Mouse (Mus musculus) stomach, postnatal 0 days (tissue): ENCODE results near the gene Gm49368. TPM values are rescaled to one million over a fixed set of nuclear protein-coding genes. Genes with fewer than 3 reads are reported as not detected.

ENCODE experiments used
- ATAC-seq: fragments of 200-750 bp; cut with Nextera tagmentation; 2 replicates; pipeline ENCODE4 v1.8.0; 2017; ENCODE audit not compliant: low FRiP score, low TSS enrichment
- DNase-seq: peaks from one replicate; pipeline ENCODE4 v3.0.0-alpha.2; 2016; ENCODE audit warnings: low spot score
- H3K27ac ChIP-seq: fragments of 300-500 bp; sonication (generic); replicated peaks from 2 replicates; pipeline ENCODE4 v1.5.1; 2014; ENCODE audit warnings: mild to moderate bottlenecking, control low read depth
- H3K27me3 ChIP-seq: fragments of 300-500 bp; sonication (generic); 2 replicates; pipeline ENCODE4 v1.6.1; 2014; ENCODE audit warnings: low read length; ENCODE audit not compliant: control insufficient read depth, insufficient read depth
- H3K36me3 ChIP-seq: fragments of 300-500 bp; sonication (generic); 2 replicates; pipeline ENCODE4 v1.6.1; 2014; ENCODE audit warnings: low read length, mixed read lengths; ENCODE audit not compliant: control insufficient read depth, insufficient read depth
- H3K4me1 ChIP-seq: fragments of 300-500 bp; sonication (generic); replicated peaks from 2 replicates; pipeline ENCODE4 v1.6.1; 2014; ENCODE audit warnings: antibody characterized with exemption; ENCODE audit not compliant: control insufficient read depth, insufficient read depth
- H3K4me2 ChIP-seq: fragments of 300-500 bp; sonication (generic); replicated peaks from 2 replicates; pipeline ENCODE4 v1.6.1; 2014; ENCODE audit warnings: low read depth, mild to moderate bottlenecking, control low read depth, moderate library complexity
- H3K4me3 ChIP-seq: fragments of 300-500 bp; sonication (generic); 2 replicates; pipeline ENCODE4 v1.5.1; 2014; ENCODE audit warnings: low read depth, low read length, control low read depth
- H3K9ac ChIP-seq: fragments of 300-500 bp; sonication (generic); 2 replicates; pipeline ENCODE4 v1.6.1; 2014; ENCODE audit warnings: mild to moderate bottlenecking, low read length, control low read depth, mixed read lengths
- H3K9me3 ChIP-seq: fragments of 300-500 bp; sonication (generic); 2 replicates; pipeline ENCODE4 v1.6.1; 2016; ENCODE audit warnings: low read length; ENCODE audit not compliant: control insufficient read depth
- CTCF ChIP-seq: IDR thresholded peaks from 2 replicates; pipeline ENCODE4 v1.5.1; 2016; ENCODE audit warnings: antibody characterized with exemption, low read depth, mild to moderate bottlenecking, moderate library complexity
- EP300 ChIP-seq: optimal IDR thresholded peaks from 2 replicates; pipeline ENCODE3; 2016; ENCODE audit warnings: antibody characterized with exemption
- WGBS: fragments of 180-500 bp; shearing (Covaris S2); extraction: QIAGEN DNeasy Blood & Tissue Kit; methylation state at CpG from one replicate; pipeline ENCODE4 v1.1.7; 2014; 5-methylcytosine and 5-hydroxymethylcytosine counted together
- polyA plus RNA-seq: library from polyadenylated mRNA; unstranded; fragments of >200 nt; fragmentation: Nextera tagmentation; extraction: Ambion mirVana; gene quantifications from 2 replicates; pipeline ENCODE4 v1.2.1, GENCODE M21; 2015

Gm49368 gene
- polyA plus RNA-seq, 1 experiment from 2014 or later, result not detected

GRCm38 (mm10) chr7:128022974-128023373 is 39.5 kb upstream of the Gm49368 start:
- no peak for DNase-seq
- no peak overlapping the region for H3K4me3 ChIP-seq
- no peak overlapping the region for H3K27ac ChIP-seq
- 62% methylated on average over 8 of the region's 8 CpGs for WGBS
- no peaks in the 10 kb centered on the region for H3K4me1 ChIP-seq
- no peak for TF ChIP-seq EP300
- TF ChIP-seq CTCF, result peak; percentile 60
- no peak for ATAC-seq
- H3K27me3 ChIP-seq, result no peaks in the 10 kb centered on the region
- no peaks in the 10 kb centered on the region for H3K36me3 ChIP-seq
- H3K9ac ChIP-seq, result no peak overlapping the region
- H3K9me3 ChIP-seq, result no peaks in the 10 kb centered on the region
- H3K4me2 ChIP-seq, result no peak overlapping the region

- H3K4me1 ChIP-seq, result no peaks in the 10 kb centered on the region
- no peak overlapping the region for H3K27ac ChIP-seq
- TF ChIP-seq CTCF (no peak), EP300 (no peak)
- 84% methylated on average over 4 of the region's 4 CpGs for WGBS
- no peak overlapping the region for H3K4me2 ChIP-seq
- H3K27me3 ChIP-seq, result no peaks in the 10 kb centered on the region
- no peak overlapping the region for H3K9ac ChIP-seq
- no peak for DNase-seq
- no peak for ATAC-seq
- no peaks in the 10 kb centered on the region for H3K36me3 ChIP-seq
- H3K9me3 ChIP-seq, result no peaks in the 10 kb centered on the region
- H3K4me3 ChIP-seq, result no peak overlapping the region
Measured at GRCm38 (mm10) chr7:128023565-128023964, 38.9 kb upstream of the Gm49368 start.

- Histone ChIP-seq H3K9me3 (no peaks in the 10 kb centered on the region), H3K36me3 (no peaks in the 10 kb centered on the region), H3K9ac (no peak overlapping the region), H3K4me2 (no peak overlapping the region), H3K4me1 (no peaks in the 10 kb centered on the region), H3K27ac (peak overlapping the region; percentile 61; the same call in 1 of the 2 replicates), H3K27me3 (no peaks in the 10 kb centered on the region), H3K4me3 (no peak overlapping the region)
- TF ChIP-seq CTCF, result no peak
- TF ChIP-seq EP300, result no peak
- WGBS, result 76% methylated on average over 9 of the region's 9 CpGs
- no peak for ATAC-seq
- DNase-seq, result no peak
Measured at GRCm38 (mm10) chr7:128024364-128024763, 38.1 kb upstream of the Gm49368 start.

GRCm38 (mm10) chr7:128024932-128025331 is 37.6 kb upstream of the Gm49368 start:
- TF ChIP-seq EP300, result no peak
- no peak for TF ChIP-seq CTCF
- Histone ChIP-seq H3K27ac (peak overlapping the region; percentile 61), H3K27me3 (no peaks in the 10 kb centered on the region), H3K36me3 (no peaks in the 10 kb centered on the region), H3K9ac (no peak overlapping the region), H3K4me2 (no peak overlapping the region), H3K4me1 (no peaks in the 10 kb centered on the region), H3K4me3 (no peak overlapping the region), H3K9me3 (no peaks in the 10 kb centered on the region)
- DNase-seq, result no peak
- 64% methylated on average over 4 of the region's 4 CpGs for WGBS
- peak; percentile 31; the same call in 1 of the 2 replicates for ATAC-seq

GRCm38 (mm10) chr7:128025381-128025780 is 37.1 kb upstream of the Gm49368 start:
- no peak for TF ChIP-seq EP300
- TF ChIP-seq CTCF, result no peak

GRCm38 (mm10) chr7:128031403-128031976 is 31.0 kb upstream of the Gm49368 start:
- Histone ChIP-seq H3K27ac (peak overlapping the region; percentile 69), H3K27me3 (no peaks in the 10 kb centered on the region), H3K4me1 (no peaks in the 10 kb centered on the region), H3K36me3 (no peaks in the 10 kb centered on the region), H3K4me2 (no peak overlapping the region), H3K4me3 (no peak overlapping the region), H3K9me3 (no peaks in the 10 kb centered on the region), H3K9ac (no peak overlapping the region)
- ATAC-seq (peak; percentile 88), DNase-seq (peak; percentile 73)
- WGBS, result 37% methylated on average over 9 of the region's 9 CpGs
- no peak for TF ChIP-seq CTCF
- no peak for TF ChIP-seq EP300

More at GRCm38 (mm10) chr7:128025381-128025780, 37.1 kb upstream of the Gm49368 start:
- Histone ChIP-seq H3K4me3 (no peak overlapping the region), H3K9ac (no peak overlapping the region), H3K9me3 (no peaks in the 10 kb centered on the region), H3K27ac (peak overlapping the region; percentile 61; the same call in 1 of the 2 replicates), H3K36me3 (no peaks in the 10 kb centered on the region), H3K4me2 (no peak overlapping the region), H3K4me1 (no peaks in the 10 kb centered on the region), H3K27me3 (no peaks in the 10 kb centered on the region)
- no peak for DNase-seq
- ATAC-seq, result 0 out of 2 replicates have a peak, but pooled peaks have one; percentile 6
- WGBS, result 59% methylated on average over 4 of the region's 4 CpGs
